Mouse (Mus musculus) adrenal gland, postnatal 36 days (tissue): Measurements from ENCODE around the gene Gtf2a1. TPM values are rescaled to one million over a fixed set of nuclear protein-coding genes. Genes with fewer than 3 reads are reported as not detected.
A peak's percentile ranks its signal among the peaks of the same experiment; 100 is the strongest.
"Not testable (repeated sequence)": the region's sequence is repeated elsewhere in the genome, so short reads cannot be mapped to it uniquely, and the experiment has no call there.

Source experiments
- DNase-seq, 2 experiments: peaks; one replicate each; pipeline ENCODE4 v3.0.0; 2021; ENCODE audit warnings: mixed read lengths in 1 of 2
- long read RNA-seq, 2 experiments: library from polyadenylated mRNA; stranded (forward); transcript quantifications; one replicate each; pipeline ENCODE4 v2.0.0; 2021; ENCODE audit warnings: borderline sequencing depth in 2 of 2
- total RNA-seq, 2 experiments: library from RNA; stranded (reverse); gene quantifications; 2 replicates each; pipeline ENCODE4 v1.2.3; 2021

Gene Gtf2a1
- 10 to 100 TPM; 34.9 to 51.0 TPM for total RNA-seq
- long read RNA-seq, experiment 1, full-length matches to known transcripts = 1 of 5 reads
- long read RNA-seq, experiment 1, partial matches to known transcripts = 0 of 5 reads
- long read RNA-seq, experiment 1, other reads (novel, unspliced or antisense) = 4 of 5 reads
- long read RNA-seq, experiment 2, partial matches to known transcripts = 0 of 1 reads
- long read RNA-seq, experiment 2, other reads (novel, unspliced or antisense) = 1 of 1 reads

GRCm38 (mm10) chr12:91589847-91590690, at the start of gene Gtf2a1:
TSS of gene Gtf2a1 (minus strand) at chr12:91590487.
- DNase-seq = peak; percentile 94 to 97

- peak in 1 of 2 experiments; percentile 19 for DNase-seq
These were observed 48.1 kb upstream of the Gtf2a1 start for GRCm38 (mm10) chr12:91638351-91638750.

- DNase-seq = peak in 1 of 2 experiments; percentile 7
These were observed 47.0 kb upstream of the Gtf2a1 start for GRCm38 (mm10) chr12:91637136-91637909.

- DNase-seq = peak in 1 of 2 experiments; percentile 23
These were observed 36.2 kb upstream of the Gtf2a1 start for GRCm38 (mm10) chr12:91626482-91626881.

- peak; percentile 44 to 64 for DNase-seq
These were observed 34.7 kb upstream of the Gtf2a1 start for GRCm38 (mm10) chr12:91625013-91625412.

GRCm38 (mm10) chr12:91609425-91609824, 19.1 kb upstream of the Gtf2a1 start:
- DNase-seq = no peak

- no peak for DNase-seq
These were observed 17.4 kb upstream of the Gtf2a1 start for GRCm38 (mm10) chr12:91607678-91608077.

GRCm38 (mm10) chr12:91606651-91607050, 16.4 kb upstream of the Gtf2a1 start:
- DNase-seq = no peak

- no peak for DNase-seq
These were observed 14.3 kb upstream of the Gtf2a1 start for GRCm38 (mm10) chr12:91604600-91604999.

GRCm38 (mm10) chr12:91592128-91592527, 1.8 kb upstream of the Gtf2a1 start:
- DNase-seq = no peak

GRCm38 (mm10) chr12:91591191-91591590, 904 bp upstream of the Gtf2a1 start:
- no peak for DNase-seq

- DNase-seq = peak; percentile 59 to 64
These were observed 429 bp upstream of the Gtf2a1 start for GRCm38 (mm10) chr12:91590716-91591115.

GRCm38 (mm10) chr12:91589542-91589846, 793 bp downstream of the Gtf2a1 start:
- DNase-seq = no peak

- peak; percentile 65 to 80 for DNase-seq
These were observed 1.4 kb downstream of the Gtf2a1 start for GRCm38 (mm10) chr12:91588670-91589541.

GRCm38 (mm10) chr12:91588176-91588669, 2.1 kb downstream of the Gtf2a1 start:
- DNase-seq = peak; percentile 91 to 93

GRCm38 (mm10) chr12:91587491-91588033, 2.7 kb downstream of the Gtf2a1 start:
- DNase-seq = no peak

GRCm38 (mm10) chr12:91587077-91587476, 3.2 kb downstream of the Gtf2a1 start:
- DNase-seq = no peak

- not testable (repeated sequence) for DNase-seq
These were observed 4.5 kb downstream of the Gtf2a1 start for GRCm38 (mm10) chr12:91585815-91586214.

GRCm38 (mm10) chr12:91585206-91585605, 5.1 kb downstream of the Gtf2a1 start:
- no peak for DNase-seq

- no peak for DNase-seq
These were observed 6.9 kb downstream of the Gtf2a1 start for GRCm38 (mm10) chr12:91583409-91583808.

- DNase-seq = no peak
These were observed 7.8 kb downstream of the Gtf2a1 start for GRCm38 (mm10) chr12:91582362-91583002.
